Mouse (Mus musculus): ENCODE measurements around the gene Podn.
"Not testable (repeated sequence)": the region's sequence is repeated elsewhere in the genome, so short reads cannot be mapped to it uniquely, and the experiment has no call there.

Podn gene

DNA sequence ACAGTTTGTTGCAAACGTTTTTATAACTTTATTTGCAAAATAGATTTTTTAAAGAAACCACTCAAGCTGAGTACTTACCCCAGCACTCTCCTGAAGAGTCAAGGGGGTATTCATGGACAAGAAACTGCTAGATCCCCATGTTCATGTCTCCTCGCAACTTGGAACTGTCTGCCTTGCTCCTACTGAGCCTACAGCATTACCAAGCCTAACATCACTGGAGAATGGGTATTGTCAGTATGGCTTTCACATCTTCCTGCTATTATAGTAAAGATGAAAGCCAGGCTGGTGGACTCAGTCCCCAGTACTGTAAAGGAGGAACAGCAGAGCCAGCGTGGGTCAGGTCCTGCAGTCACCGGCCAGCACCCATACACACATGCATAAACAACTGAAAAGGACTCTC, at the start of gene Podn:
Gene Podn, minus strand, starts transcription at position 101 of the 400 bp plus-strand sequence.
- no peak for DNase-seq

DNA sequence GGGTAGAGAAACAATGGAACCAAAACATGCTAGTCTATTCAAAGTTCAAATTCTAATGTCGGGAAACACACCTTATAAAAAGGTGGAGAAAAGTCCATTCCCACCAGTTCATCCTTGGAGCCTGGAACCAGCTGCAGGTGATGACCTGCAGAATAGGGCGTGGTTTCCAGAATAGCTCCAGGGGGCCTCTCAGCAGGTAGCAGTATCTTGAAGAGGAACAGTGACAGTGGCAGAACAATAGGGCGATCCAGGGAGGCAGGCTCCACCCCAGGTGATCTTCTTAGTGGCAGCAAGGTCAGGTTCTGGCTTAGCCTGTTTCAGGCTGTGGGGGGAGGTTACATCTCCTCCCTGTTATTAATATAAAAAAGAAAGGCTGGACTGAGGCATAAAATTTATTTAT, 49.3 kb upstream of the Podn start:
- DNase-seq = peak in 1 of 2 experiments; percentile 18

DNA sequence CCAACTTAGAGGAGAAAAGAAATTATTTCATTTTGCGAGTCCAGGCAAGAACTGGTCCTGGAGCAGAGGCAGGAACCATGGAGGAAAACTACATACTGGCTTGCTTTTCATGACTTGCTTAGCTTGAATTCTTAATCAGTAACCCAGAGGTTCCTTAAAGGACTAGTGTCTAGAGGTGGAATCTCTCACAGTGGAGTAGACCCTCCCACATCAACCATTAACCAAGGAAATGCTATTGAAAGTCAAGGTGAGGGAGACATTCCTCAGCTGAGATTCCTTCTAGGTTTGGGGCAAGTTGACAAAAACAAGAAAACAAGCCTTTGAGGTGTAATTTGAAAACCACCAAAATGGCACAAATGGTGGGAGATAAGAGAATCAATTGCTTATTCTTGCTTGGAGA, 48.6 kb upstream of the Podn start, which contains the start of gene Scp2:
Gene Scp2, minus strand, starts transcription at position 119 of the 400 bp plus-strand sequence.
- DNase-seq = peak in 1 of 2 experiments; percentile 69

DNA sequence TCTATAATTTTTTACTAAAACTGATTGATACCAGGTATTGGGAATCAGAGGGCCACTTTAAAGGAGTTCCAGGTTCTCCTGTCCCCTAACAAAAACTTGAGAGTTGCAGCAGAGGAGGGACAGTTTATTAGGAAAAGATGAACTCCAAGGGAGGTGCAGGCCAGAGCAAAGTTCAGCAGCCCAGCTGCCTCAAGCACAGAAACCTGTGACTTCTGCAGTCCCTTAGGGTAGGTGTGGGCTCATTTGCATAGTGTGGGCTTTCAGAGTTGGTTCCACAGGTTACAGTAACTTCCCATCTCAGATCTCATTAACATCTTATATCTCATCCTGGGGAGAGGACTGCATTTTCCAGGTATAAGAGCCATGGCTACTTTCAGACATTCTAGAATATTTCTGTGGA, 47.5 kb upstream of the Podn start:
- peak; percentile 76 to 77 for DNase-seq

DNA sequence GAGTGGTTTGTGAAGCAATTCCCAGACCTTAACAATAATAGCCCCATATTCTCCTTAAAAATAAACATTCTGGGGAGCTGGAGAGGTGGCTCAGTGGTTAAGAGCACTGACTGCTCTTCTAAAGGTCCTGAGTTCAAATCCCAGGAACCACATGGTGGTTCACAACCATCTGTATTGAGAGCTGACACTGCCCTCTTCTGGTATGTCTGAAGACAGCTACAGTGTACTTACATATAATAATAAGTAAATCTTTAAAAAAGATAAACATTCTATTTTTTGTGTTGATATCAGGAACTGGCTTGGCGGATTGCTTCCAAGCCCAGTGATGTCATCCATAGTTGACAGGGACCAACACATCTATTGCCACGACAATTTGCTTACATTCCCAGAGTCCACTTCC, 46.9 kb upstream of the Podn start:
- DNase-seq = peak in 1 of 2 experiments; percentile 14

DNA sequence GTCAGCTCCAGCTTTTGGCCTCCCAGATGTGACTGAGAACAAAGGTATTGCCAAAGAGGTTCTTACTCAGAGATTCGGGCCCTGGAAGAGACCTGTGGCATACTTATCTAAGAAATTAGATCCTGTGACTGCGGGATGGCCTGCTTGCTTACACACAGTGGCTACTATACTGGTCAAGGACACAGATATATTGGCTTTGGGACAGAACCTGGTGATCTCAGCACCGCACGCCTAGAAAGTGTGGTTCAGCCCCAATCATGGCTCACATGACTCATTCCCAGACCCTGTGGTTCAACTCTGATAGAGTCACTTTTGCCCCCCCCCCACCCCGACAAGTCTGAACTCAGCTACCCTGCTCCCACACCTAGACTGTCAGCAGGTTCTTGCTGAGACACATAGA, 40.7 kb upstream of the Podn start:
- DNase-seq = no peak

DNA sequence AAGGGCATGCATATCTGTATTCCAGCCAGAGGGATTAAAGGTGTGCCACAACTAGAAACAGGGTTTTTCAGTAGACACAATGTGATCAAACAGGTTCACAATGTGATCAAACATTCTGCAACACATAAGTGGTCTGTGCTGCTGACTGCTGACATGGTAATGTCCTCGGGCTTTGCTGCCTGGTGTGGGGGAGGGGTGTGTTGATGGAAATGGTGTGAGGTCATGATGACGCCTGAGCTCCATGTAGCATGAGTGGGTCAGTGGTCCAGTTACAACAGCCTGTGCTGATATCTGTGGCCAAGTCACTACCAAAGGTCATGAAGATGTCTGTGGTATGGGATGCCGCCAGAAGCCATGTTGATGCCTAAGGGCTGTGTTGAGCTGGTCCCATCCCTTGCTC, 34.2 kb upstream of the Podn start:
- DNase-seq = no peak

DNA sequence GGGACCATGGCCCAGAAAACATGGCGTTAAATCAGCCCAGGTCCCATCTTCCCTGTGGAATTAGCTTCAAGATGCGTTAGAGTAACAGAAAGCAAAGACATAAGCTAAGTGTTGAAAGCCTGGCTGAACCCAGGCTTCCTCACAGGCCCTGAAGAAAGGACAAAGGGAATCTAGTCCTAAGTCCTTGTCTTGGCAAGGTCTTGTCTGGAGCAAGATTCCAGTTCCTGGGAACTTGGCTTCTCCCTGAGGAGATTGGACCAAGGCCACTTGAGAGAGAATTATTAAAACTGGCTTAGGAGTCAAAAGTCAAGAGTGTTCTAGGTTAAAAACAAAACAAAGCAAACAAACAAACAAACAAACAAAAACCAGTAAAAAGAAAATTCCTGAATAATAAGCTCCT, 32.1 kb upstream of the Podn start:
- DNase-seq = peak; percentile 36 to 48

DNA sequence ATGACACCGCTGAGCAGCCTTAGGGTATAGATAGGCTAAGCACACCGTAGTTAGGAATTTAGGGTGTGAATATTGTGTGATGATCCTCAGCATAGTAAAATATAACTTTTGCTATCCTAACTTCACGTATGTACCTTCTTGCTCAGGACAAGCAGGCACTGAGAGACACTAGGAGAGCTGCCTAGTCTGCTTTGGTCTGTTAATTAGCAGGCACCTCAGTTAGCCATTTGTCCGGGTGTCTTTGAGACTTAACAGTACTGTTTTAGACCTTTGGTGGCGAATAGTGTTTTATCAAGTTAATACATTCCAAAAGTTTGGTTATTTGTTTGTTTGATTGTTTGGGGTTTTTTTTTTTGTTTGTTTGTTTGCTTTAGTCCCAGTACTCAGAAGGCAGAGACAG, 31.3 kb upstream of the Podn start:
- peak; percentile 24 to 34 for DNase-seq

DNA sequence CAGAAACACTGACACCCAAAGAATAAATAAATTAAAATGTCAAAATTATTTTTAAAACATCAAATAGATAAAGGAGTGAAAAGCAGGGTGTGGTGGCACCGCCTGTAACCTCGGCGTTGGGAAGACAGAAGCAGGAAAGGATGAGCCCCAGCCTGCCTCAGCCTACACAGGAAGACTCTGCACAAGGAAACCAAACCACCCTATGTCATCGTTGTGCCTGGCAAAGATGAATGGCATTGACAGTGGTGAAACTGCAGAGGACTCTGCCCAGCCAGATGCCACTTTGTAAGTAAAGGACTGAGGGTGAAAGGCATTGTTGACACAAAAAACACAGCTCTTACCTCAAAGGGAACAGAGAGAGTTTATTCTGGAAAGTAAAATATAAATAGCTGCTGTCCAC, 30.0 kb upstream of the Podn start:
- no peak for DNase-seq

DNA sequence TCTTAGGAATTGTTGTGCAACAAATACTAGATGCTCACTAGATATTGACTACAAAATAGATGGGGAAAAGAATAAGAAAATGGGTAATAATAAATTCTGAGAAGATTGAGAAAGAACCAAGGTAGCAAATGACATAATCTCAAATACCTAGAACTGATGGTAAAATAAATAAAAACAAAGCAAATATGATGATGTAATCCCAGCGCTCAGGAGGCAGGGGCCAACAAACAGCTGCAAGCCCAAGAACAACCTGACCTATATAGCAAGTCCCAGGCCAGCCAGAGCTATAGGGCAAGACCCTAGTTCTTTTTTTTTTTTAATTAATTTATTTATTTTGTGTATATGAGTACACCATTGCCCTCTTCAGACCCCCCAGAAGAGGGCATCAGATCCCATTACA, 27.9 kb upstream of the Podn start:
- no peak for DNase-seq

DNA sequence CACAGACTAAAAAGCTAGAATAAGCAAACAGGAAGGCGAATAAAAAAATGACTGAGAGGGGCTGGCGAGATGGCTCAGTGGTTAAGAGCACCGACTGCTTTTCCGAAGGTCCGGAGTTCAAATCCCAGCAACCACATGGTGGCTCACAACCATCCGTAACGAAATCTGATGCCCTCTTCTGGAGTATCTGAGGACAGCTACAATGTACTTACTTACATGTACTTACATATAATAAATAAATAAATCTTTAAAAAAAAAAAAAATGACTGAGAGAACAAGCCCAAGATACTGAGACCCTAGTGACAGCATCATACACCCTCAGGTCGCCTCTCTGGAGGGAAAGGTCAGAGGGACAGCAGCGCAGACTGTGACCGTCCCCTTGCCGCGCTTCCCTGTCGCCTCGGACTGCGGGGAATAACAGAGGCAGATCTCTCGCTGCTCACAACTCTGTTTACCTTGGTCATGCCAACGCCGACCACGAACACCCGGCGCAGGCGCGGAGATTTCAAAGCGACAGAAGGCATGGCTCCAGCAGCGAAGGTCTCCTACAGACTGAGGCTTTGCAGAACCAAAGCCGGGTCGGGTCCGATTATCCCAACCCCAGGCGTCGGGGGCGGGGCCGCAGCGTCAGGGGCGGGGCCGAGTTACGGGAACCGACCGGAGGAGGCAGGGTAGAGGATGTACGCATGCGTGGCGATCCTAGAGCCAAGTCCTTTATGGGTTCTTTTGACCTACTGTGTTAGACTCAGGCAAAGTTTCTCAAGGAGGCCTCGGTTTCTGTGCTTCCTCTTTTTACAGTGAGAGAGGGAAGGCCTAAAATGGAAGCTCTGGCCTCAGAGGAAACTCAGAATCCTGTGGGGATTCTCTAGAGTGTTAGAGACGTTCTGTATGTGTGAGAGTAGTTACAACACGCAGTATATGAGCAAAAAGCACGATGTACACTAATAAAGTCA, 22.0 kb upstream of the Podn start:
- peak; percentile 91 to 96 for DNase-seq

DNA sequence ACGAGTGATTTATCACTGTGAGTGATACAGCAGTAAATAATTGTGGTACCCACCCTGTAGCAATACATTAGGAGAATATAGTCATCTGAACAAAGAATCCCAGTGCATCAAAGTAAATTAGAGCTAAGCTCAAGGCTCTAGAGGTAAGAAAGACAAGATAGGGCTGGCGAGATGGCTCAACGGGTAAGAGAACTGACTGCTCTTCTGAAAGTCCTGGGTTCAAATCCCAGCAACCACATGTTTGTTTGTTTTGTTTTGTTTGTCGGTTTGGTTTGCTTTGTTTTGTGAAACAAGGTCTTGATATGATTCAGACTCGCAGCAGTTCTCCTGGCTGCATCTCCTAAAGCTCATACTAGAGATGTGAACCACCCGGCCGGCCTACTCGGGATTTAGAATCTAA, 21.2 kb upstream of the Podn start:
- peak in 1 of 2 experiments; percentile 16 for DNase-seq

DNA sequence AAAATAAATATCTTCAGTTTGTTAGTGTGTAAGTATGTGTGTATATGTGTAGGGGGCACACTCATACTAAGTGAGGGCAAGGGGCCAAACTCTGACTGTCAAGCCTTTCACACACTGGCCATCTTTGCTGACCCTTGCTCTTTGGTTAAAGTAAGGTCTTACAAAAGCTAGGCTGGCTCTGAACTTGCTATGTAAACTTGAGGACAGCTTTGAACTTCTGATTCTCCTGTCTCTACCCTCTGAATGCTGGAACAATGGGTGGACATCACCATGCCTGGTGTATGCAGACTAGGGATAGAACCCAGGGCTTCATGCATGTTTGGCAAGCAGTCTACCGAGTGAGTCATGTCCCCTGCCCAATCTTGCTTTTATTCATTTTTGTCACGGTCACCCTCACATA, 20.2 kb upstream of the Podn start:
- DNase-seq = no peak

DNA sequence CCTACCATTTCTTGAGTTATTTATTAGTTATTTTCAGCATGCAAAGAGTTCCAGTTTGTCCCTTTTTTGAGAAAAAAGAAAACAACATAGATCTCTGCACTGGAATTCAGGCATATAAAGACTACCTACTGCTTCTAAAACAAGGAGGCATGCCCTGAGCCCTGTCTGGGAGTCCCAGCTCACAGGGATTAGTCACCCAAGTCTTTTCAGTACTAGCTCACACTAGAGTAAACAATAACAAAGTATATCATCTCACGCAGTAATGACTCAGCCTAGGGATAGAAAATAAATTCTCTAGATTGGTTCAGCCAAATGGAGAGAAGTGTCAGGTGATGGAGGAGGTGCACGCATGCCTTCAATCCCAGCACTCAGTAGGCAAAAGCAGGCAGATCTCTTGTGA, 14.5 kb upstream of the Podn start:
- DNase-seq = no peak

DNA sequence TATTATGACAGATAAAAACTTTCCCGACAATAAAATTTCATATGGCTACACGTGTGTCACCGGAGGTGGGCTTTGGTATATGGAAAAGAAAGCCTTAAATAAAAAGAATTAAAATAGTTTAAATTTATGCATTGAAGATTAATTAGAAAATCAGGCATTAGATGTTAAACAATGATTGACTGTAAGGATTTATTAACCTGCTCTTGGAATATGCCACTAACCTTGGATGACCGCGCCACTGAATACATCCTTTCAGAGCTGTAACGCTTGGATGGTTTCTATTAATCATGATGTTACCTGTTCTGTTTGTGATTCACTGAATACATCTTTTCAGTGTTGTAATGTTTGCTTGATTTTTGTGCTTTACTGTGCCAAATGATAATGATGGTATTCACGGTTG, 13.5 kb upstream of the Podn start:
- no peak for DNase-seq

DNA sequence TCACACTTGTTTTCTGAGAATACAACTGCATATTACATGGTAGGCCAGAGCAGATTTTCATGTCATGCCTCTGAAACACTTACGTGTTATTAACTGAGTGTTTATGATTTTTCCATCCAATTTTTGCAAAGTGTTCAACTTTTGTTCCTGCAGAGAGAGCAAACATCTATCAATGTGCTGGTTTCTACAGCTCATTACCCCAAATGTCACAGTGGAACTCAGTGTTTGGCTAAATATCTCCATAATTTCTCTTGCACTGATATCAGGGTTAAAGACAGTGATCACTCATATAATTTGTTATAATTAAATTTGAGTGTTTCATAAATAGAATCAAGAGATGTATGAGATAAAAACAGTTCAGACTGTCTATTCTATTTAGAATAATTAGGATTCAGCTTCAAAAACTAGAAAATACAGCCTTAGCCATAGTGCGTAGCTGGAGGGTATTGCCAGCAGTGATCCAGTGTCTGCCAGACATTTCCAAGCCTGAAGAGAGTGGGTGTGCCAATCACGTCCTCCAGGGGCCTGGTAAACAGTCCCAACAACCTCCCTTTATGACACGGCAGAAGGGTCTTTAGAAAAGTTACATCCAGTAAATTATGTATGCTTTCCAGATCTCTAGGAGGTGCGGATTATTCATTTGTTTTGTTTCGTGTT, 3.4 kb downstream of the Podn start:
- DNase-seq = no peak

DNA sequence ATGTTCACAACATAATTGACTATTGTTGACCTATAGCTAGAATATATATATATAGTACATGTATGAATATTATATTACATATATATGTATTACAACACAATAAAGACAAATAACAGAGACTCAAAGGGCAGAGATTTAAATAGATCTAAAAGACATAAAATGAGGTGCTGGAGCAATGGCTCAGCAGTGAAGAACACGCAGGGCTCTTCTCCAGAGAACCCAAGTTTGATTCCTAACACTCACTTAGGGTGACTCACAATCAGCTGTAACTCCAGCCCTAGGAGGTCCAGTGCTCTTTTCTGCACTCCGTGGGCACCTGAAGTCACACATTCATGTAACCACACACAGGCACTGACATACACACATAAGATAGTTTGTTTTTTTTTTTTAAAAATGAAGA, 12.3 kb downstream of the Podn start:
- no peak for DNase-seq

DNA sequence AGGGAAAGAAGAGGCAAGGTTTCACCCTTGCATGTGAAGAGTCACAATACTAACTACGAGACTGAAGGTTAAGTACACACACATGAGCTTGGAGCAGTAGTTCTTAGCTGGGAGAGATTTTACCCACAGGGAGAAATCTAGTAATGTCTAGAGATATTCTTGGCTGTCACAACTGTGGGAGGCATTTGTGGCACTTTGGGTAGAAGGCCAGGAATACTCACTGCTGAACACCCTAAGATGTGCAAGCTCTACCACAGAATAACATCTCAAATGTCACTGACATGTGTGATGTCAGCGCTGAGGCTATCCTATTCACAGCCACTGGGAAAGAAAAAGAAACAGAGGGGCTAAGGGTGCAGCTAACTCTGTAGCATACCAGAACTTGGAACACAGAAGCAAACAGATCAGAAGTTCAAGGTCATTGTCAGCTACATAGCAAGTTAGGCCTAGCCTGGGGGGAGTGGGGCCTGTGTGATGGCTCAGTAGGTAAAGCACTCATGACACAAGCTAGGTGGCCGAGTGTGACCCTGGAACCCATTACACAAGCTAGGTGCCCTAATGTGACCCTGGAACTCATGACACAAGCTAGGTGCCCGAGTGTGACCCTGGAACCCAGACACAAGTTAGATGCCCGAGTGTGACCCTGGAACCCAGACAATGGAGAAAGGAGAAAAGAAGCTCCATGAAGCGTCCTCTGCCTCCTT, 13.1 kb downstream of the Podn start:
- peak; percentile 58 to 63 for DNase-seq

DNA sequence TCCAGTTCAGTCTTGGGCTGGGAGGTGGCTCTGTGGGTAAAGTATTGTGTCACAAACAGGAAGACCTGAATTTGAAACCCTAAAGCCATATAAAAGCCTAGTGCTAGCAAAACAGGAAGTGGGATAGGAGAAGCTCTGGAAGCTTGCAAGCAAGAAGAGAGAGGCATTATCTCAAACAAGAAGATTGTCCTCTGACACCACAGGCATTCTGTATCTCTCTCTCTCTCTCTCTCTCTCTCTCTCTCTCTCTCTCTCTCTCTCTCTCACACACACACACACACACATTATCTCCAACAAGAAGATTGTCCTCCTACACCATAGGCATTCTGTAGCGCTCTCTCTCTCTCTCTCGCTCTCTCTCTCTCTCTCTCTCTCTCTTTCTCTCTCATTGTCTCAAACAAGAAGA, 13.8 kb downstream of the Podn start:
- no peak for DNase-seq

DNA sequence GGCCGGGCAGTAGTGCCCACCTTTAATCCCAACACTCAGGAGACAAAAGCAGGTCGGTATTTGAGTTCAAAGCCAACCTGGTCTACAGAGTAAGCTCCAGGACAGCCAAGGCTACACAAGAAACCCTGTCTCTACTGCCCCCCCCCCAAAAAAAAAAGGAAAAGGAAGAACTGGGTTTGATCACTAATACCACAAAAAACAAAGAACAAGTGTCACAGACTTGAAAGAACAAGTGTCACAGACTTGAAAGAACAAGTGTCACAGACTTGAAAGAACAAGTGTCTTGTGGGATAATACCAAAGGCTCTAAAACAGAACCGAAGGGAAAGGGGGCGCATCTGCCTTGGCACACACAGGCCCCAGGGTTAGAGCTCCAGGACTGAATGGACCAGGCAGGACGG, 15.4 kb downstream of the Podn start:
- DNase-seq = no peak

DNA sequence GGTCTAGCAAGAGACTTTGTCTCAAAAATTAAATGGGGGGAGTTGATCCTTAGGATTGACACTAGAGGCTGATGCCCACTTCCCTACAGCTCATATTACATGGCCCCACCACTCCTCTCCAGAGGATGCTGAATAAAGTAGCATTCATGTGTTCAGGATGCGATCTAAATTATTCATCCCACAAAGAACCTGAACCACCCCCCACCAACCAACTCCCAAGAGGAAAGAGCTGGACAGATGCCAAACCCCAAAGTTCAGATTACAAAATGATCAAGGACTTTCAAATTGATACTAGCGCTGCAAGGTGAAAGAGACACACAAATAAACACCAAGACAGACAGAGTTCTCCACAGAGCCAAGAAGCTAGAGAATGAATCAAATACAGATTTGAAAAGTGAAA, 16.5 kb downstream of the Podn start:
- DNase-seq = no peak

DNA sequence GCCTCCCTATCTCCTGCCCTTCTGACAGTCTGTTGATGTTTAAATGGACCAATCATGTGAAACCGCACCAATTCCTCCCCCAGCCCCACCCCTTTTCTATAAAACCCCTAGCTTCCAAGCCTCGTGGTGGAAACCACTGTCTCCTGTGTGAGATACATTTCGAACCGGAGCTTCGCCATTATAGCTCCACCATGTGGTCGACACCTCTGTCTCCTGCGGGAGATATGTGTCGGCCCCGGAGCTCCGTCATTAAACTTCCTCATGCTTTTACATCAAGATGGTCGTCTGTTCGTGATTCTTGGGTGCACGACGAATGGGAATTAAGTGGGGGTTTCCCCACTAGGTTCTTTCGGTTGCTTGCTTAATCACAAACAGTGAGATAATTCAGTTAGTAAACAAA, 17.1 kb downstream of the Podn start:
- DNase-seq = not testable (repeated sequence)

Measured in kidney, postnatal 36 days (tissue).